Mouse (Mus musculus) MEL (cell line): ENCODE measurements around the gene Slc25a33.

Source experiments
- CTCF ChIP-seq, 3 experiments: IDR thresholded peaks in 2 of 3; conservative IDR thresholded peaks in 1 of 3; 2 replicates each; pipeline ENCODE4 v1.5.1; 2011 to 2012; ENCODE audit warnings: low read length in 3 of 3, low read depth in 2 of 3, mild to moderate bottlenecking in 2 of 3, improper control_type of control experiment in 1 of 3, inconsistent platforms in 1 of 3, mixed read lengths in 1 of 3, moderate library complexity in 1 of 3; ENCODE audit not compliant: control insufficient read depth in 1 of 3, insufficient read depth in 1 of 3, poor library complexity in 1 of 3, severe bottlenecking in 1 of 3
- JUND ChIP-seq: IDR thresholded peaks from 2 replicates; pipeline ENCODE4 v1.6.1; 2011; ENCODE audit warnings: low read depth, mild to moderate bottlenecking, improper control_type of control experiment, low read length
- MAFK ChIP-seq: IDR thresholded peaks from 2 replicates; pipeline ENCODE4 v1.6.1; 2011; ENCODE audit warnings: low read depth, mild to moderate bottlenecking, low read length, improper control_type of control experiment, borderline replicate concordance
- MAX ChIP-seq: IDR thresholded peaks from 2 replicates; pipeline ENCODE4 v1.6.1; 2011; ENCODE audit warnings: low read length, improper control_type of control experiment
- POLR2AphosphoS5 ChIP-seq: IDR thresholded peaks from 2 replicates; pipeline ENCODE4 v1.6.1; 2012; ENCODE audit warnings: low read depth, borderline replicate concordance, mild to moderate bottlenecking, inconsistent platforms, low read length, moderate library complexity, mixed read lengths
- TBP ChIP-seq: IDR thresholded peaks from 2 replicates; pipeline ENCODE4 v1.8.0; 2011; ENCODE audit warnings: low read depth, low read length, improper control_type of control experiment

GRCm38 (mm10) chr4:149735624-149736250, 38.3 kb downstream of the Slc25a33 start:
- TF ChIP-seq TBP (no peak), CTCF (IDR thresholded peaks at IDR 0.05 in 2 of 3, conservative IDR thresholded peaks at IDR 0.05 in 1 of 3; ENCODE audit: control insufficient read depth in 1 of 3, insufficient read depth in 1 of 3, low read depth in 2 of 3, low read length in 3 of 3, poor library complexity in 1 of 3, severe bottlenecking in 1 of 3) (no peak), MAX (no peak), JUND (no peak), POLR2AphosphoS5 (no peak), MAFK (no peak)
